8 mouse cellular contexts compared by ENCODE assay signal in the genomic region with DNA sequence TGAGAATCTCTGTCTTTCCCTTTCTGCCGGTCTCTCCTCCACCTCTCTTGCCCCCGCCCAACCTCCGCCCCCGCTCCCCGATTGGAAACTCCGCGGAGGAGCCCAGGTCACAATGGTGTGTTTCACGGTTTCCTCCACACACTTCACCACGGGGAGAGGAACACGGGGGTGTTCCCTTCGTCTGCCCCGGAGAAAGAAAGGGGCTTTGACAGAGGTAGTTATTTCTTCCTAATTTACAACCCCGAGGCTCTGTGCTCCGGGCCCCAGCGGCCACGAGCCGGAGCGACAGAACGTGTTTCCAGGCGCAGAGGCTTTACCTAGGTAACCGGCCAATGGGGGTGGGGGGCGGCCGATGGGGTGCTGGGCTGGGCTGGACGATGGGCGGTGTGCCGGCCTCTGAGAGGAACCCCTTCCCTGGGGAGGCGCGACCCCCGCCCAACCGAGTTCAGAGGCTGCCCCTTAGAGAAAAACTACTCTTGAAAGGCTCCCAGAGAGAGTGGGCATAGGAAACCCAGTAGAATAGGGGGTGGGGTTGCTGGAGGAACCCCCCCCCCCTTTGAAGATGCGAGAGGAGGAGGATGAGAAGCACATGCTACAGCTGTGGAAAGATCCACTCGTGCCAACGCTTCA. TPM values are rescaled to one million over a fixed set of nuclear protein-coding genes. Genes with fewer than 3 reads are reported as not detected.
DNase-seq lines count a peak whose midpoint lies in the region; ATAC-seq and TF ChIP-seq lines count a peak whose summit lies in the region.

No protein-coding gene starts in this region.

- peak overlapping the region; percentile 83 for H3K9ac ChIP-seq in heart, embryonic 15.5 days
- H3K9ac ChIP-seq in liver, embryonic 13.5 days: no peak overlapping the region

- TF ChIP-seq CTCF in olfactory bulb, adult 2 months (IDR thresholded peaks at IDR 0.05; ENCODE audit: insufficient read depth, low read depth, low read length): no peak

- ATAC-seq in heart, embryonic 15.5 days (replicated peaks; ENCODE audit: insufficient number of reproducible peaks, insufficient read depth, low FRiP score, low read depth): no peak
- ATAC-seq in liver, embryonic 13.5 days (ENCODE audit: low read depth): no peak
- no peak for ATAC-seq in frontal cortex, adult (ENCODE audit: low TSS enrichment)

- peak; percentile 70 to 88 for DNase-seq in adrenal gland, adult (ENCODE audit: inconsistent age in 2 of 2, low spot score in 1 of 2)
- no peak for DNase-seq in adrenal gland, postnatal 4 days (ENCODE audit: low spot score in 2 of 2)
- peak; percentile 53 for DNase-seq in B cell, adult 2 months
- peak; percentile 49 to 56 for DNase-seq in cerebellum, postnatal 10 days
- DNase-seq in liver, embryonic 13.5 days: no peak

- H3K4me2 ChIP-seq in heart, embryonic 15.5 days: peak overlapping the region; percentile 99
- peak overlapping the region; percentile 96 for H3K4me2 ChIP-seq in liver, embryonic 13.5 days

- H3K36me3 ChIP-seq in heart, embryonic 15.5 days: no peaks in the 10 kb centered on the region
- no peaks in the 10 kb centered on the region for H3K36me3 ChIP-seq in liver, embryonic 13.5 days

- 2% methylated on average over 33 of the region's 33 CpGs for WGBS in heart, embryonic 15.5 days
- WGBS in liver, embryonic 13.5 days (ENCODE audit: insufficient replicate concordance): under 1% methylated on average over 33 of the region's 33 CpGs
- under 1% methylated on average over 33 of the region's 33 CpGs for WGBS in olfactory bulb, adult 2 months

- peaks cover 53% of the 10 kb centered on the region for H3K27me3 ChIP-seq in heart, embryonic 15.5 days
- peaks cover 82% of the 10 kb centered on the region for H3K27me3 ChIP-seq in liver, embryonic 13.5 days

- no peaks in the 10 kb centered on the region for H3K9me3 ChIP-seq in heart, embryonic 15.5 days (replicated peaks)
- no peaks in the 10 kb centered on the region for H3K9me3 ChIP-seq in liver, embryonic 13.5 days (replicated peaks)

- peak overlapping the region; percentile 72 for H3K4me3 ChIP-seq in heart, embryonic 15.5 days
- H3K4me3 ChIP-seq in liver, embryonic 13.5 days (replicated peaks): peak overlapping the region; percentile 65
- H3K4me3 ChIP-seq in olfactory bulb, adult 2 months (ENCODE audit: insufficient read depth, low read depth, low read length): peak overlapping the region; percentile 75

- no peak for TF ChIP-seq POLR2A in olfactory bulb, adult 2 months (IDR thresholded peaks at IDR 0.05; ENCODE audit: insufficient read depth, low read depth, low read length)

- no peak overlapping the region for H3K27ac ChIP-seq in heart, embryonic 15.5 days
- no peak overlapping the region for H3K27ac ChIP-seq in liver, embryonic 13.5 days
- H3K27ac ChIP-seq in olfactory bulb, adult 2 months (ENCODE audit: insufficient read depth, low read depth, low read length): no peak overlapping the region

- peaks cover 53% of the 10 kb centered on the region for H3K4me1 ChIP-seq in heart, embryonic 15.5 days (replicated peaks)
- H3K4me1 ChIP-seq in liver, embryonic 13.5 days (replicated peaks): peaks cover 54% of the 10 kb centered on the region
- peaks cover 42% of the 10 kb centered on the region for H3K4me1 ChIP-seq in olfactory bulb, adult 2 months (ENCODE audit: control insufficient read depth, insufficient read depth, low read length)

RNA-seq across cellular contexts. Expression of gene Nr4a3, which starts 2.3 kb away (rescaled TPM):
- total RNA-seq in adrenal gland, postnatal 4 days (2021): 10 to 100 TPM; 31.5 to 36.2 TPM
- polyA plus RNA-seq in heart, embryonic 15.5 days (2015; fragmentation: Nextera tagmentation; extraction: Ambion mirVana): 0.11 and 0.20 TPM in 2 replicates
- not detected in 2 replicates for polyA plus RNA-seq in liver, embryonic 13.5 days (2015; fragmentation: Nextera tagmentation; extraction: Ambion mirVana)
- not detected in 2 replicates for polyA plus RNA-seq in olfactory bulb, adult 2 months (2012; ENCODE audit: insufficient read depth, insufficient read length, low replicate concordance, missing spikeins)

Comparison
In these comparisons a context has a peak if more than half of its experiments do, and no peak if none do; other contexts are left out.
1. DNase-seq: peak in adrenal gland, adult (2 of 2), B cell, adult 2 months (2 of 2) and cerebellum, postnatal 10 days (2 of 2); none in adrenal gland, postnatal 4 days (0 of 2) and liver, embryonic 13.5 days (single experiment).
2. RNA of gene Nr4a3, which starts 2.3 kb away (polyA plus RNA-seq): not detected in olfactory bulb, adult 2 months; 0.11 to 0.20 TPM in heart, embryonic 15.5 days and not detected in liver, embryonic 13.5 days; every median in the first group is over 10 times any median in the second.
3. Peak in every context shown above with its lines, with median percentiles within 50 percentile points of each other: H3K4me3 ChIP-seq.